Mouse (Mus musculus) large intestine, adult 2 months (tissue): Measurements from ENCODE around the gene Arhgdia. TPM values are rescaled to one million over a fixed set of nuclear protein-coding genes. Genes with fewer than 3 reads are reported as not detected.
"Not testable (repeated sequence)": the region's sequence is repeated elsewhere in the genome, so short reads cannot be mapped to it uniquely, and the experiment has no call there.

Source experiments
- DNase-seq: peaks from one replicate; pipeline ENCODE4 v3.0.0-alpha.2; 2012; ENCODE audit warnings: low read depth, low spot score
- WGBS: fragments of 180-500 bp; shearing (Covaris S2); methylation state at CpG from one replicate; pipeline ENCODE4 v1.1.7; 2018; 5-methylcytosine and 5-hydroxymethylcytosine counted together
- polyA plus RNA-seq: library from polyadenylated mRNA; depleted of rRNA; stranded (reverse); fragments of >200 nt; gene quantifications from 2 replicates; pipeline ENCODE4 v1.2.3, GENCODE M21; 2012

Arhgdia gene
- polyA plus RNA-seq, 1 experiment = 760 TPM

DNA sequence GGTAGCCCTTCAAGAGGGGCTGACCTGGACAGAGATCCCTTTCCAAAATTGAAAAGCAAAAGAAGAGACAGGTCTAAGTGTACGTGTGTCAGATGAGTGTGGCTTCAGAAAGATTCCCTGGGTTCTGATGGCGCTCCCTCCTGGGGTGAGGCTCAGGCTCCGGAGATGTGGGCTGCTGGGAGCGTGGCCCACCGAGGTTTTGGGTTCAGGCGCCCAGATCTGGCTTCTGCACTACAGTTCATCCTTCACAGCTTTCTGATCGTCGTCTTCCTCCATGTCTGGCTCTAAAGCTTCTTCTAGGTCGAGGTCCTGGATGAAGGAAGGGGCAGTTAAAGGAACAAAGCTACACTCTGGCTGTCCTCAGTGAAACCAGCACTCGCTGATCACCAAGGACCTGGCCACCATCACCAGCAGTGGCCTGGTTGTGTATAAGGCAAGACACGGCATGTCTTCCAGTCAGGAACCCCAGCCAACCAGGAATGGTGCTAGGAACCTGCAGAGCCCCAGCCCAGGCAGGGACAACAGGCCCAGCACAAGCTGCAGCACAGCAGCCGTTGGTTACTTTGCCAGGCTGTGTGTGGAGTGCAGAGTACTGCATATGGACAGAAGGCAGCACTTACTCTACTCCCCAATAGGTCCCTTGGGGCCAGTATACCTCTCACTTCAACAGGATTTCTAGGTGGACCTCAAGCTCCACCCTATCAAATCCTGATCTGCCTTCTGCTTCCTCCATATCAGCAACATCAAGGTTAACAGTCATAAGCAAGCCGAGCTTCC is 20.3 kb downstream of the Arhgdia start:
- no peak for DNase-seq
- WGBS = 89% methylated on average over 13 of the region's 13 CpGs

DNA sequence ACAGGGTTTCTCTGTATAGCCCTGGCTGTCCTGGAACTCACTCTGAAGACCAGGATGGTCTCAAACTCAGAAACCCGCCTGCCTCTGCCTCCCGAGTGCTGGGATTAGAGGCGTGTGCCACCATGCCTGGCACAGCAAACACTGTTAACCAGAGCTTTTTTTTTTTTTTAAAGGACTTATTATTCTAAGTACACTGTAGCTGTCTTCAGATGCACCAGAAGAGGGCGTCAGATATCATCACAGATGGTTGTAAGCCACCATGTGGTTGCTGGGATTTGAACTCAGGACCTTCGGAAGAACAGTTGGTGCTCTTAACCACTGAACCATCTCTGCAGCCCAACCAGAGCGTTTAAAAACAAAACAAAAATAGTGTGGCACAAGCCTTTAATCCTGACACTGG is 22.6 kb downstream of the Arhgdia start:
- not testable (repeated sequence) for DNase-seq
- 82% methylated on average over 6 of the region's 6 CpGs for WGBS

DNA sequence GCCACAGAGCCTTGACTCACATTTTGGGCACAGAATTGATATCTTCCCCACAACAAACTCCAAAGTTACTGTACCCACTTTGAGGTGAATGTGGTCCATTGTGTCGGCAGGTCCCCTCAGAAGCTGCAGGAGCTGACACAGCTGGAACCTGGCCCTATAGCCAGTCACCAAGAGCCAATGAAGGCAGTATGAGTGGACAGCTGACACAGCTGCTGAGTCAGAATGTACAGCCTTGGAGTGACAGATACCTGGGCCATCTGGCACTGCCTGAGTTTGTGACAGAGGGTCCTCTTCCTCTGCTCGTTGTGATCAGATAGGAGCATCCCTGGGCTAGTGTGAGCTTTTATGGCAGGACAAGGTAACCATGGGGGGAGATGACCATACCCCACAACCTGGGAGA is 26.2 kb downstream of the Arhgdia start:
- WGBS = 49% methylated on average over 2 of the region's 2 CpGs
- DNase-seq = no peak

DNA sequence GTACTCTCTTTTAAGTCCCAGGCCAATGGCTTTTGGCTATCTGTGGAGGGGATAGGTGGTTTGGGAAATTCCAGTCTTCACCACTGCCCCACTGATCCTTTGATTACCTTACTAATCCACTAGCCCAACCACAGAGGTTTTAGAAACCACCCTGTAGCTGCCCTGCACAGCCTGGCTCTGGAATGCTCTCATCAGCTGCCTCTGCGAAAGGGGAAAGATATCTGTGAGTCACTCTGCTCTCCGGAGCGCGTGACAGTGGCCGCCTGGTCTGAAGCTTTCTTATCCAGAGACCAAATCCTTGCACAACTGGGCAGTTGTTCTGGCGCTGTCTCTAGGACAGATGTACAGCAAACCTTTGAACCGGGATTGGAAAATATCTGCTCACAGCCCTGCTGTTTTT is 26.6 kb downstream of the Arhgdia start:
- no peak for DNase-seq
- 66% methylated on average over 7 of the region's 7 CpGs for WGBS

DNA sequence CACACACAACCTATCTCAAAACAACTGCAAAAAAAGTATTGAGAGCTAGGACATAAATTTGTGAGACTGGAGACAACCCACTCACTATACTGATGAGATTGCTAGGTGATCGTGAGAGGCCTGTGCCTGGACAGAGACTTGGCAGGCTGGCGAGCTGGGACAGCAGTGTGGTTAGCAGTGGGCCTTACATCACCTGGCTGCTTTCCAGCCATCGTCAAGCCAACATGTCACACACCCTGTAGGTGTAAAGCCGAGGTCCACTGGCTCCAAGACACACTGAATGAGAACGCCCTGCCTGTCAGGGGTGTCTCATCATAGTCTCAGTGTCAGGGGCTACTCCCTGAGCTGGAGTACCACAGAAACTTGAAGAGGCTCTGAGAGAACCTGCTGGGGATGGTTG is 28.7 kb downstream of the Arhgdia start:
- WGBS = 46% methylated on average over 5 of the region's 5 CpGs
- no peak for DNase-seq

DNA sequence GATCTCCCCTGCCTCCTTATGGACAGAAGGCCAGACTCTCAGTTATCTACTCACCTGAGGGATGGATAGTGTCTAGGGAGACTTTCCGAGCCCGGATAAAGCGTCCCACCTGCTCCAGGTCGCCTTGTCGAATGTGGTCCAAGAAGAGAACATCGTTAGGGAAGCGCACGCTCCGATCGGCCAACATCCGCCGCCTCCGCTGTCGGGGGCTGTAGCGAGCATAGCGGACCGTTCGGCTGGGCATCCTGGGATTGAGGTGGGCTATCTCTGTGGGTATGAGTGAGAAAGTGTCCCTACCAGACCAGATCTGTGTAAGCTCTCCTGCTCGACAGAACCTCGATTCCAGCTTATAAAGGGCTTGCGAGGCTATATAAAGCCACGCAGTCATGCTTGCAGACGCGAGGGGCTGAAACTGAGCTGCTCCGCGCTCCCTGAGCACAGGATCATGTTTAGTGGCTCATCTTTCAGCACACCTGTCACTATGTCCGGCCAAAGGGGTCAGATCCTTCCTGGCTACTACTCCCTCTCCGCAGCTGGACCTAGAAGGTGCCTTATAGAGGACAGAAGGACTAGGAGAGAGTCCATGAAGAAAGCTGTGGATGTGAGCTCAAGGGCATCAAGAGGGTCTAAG is 30.5 kb downstream of the Arhgdia start, which contains the start of gene Ppp1r27:
Gene Ppp1r27, minus strand, starts transcription at position 323 of the 631 bp plus-strand sequence.
- 96% methylated on average over 28 of the region's 28 CpGs for WGBS
- DNase-seq = no peak

DNA sequence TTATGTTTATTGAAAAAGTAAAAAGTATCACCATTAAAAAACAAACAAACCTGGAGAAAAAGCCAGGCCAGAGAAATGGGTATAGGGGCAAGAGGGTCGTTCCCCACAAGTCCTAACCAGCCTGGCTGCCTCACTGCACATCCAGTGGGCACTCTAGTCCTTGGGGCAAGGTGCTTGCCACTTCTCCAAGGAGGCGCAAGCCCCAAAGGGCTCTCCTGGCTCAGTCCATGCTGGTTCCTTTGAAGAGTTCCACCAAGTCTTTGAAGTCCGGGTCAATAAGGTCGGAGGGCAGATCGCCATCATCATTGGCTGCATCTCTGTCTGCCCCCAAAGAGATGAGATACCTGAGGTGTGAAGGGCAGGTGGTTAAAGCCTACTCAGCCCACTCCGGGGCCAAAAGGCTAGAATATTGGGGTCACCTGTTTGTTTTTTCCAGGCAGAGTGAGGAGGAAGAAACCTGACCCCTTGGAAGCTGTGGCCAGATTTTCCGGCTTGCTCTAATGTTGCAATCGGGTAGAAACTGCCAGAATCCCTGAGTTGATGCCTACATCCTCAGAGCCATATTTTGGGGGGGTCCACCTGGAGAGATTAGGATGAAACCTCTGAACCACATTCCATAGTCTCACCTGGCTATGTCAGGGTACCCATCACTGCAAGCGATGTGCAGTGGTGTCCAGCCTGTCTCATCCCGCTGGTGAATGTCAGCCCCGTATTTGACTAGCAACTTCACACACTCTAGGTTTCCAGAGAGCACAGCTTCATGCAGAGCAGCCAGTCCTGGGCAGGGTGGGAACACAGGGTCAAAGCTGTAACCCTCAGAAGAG is 31.2 kb downstream of the Arhgdia start:
- no peak for DNase-seq
- 57% methylated on average over 11 of the region's 11 CpGs for WGBS

DNA sequence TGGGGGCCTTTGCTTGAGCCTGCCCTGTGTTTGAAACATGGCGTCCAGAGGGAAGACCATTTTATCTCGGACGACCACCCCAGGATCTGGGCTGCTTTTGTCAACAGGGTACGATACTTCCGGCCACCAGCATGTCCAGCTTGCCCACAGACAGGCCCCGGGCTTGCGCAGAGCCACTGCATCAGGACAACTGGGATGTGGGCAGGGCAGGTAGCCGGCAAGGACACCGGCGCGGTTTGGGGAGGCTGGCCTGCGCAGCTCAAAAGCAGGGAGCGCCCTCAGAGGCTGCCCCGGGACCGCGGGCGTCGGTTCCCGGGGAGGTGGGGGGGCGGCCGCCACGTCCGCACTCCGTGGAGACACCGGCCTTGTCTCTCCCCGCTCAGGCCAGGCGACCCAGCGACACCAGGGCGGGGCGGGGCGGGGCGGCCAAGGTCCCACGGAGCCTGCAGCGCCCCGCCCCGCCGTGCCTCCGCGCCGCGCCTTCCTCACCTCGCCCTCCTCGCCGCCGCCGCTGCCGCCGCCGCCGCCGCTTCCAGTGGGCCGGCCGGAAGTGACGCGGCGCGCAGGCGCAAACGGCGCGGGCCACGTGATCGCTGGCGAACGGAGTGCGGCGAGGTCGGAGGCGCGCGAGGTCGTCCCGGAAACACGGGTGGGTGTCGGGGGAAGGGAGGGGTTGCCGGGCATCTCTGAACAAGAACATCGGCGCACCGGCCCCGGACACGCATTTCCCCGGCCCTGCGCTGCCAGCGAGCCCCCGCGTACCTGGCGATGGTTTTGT is 32.1 kb downstream of the Arhgdia start, which contains the start of gene Mcrip1:
Gene Mcrip1, minus strand, starts transcription at position 560 of the 778 bp plus-strand sequence.
- under 1% methylated on average over 63 of the region's 87 CpGs for WGBS
- DNase-seq = no peak

DNA sequence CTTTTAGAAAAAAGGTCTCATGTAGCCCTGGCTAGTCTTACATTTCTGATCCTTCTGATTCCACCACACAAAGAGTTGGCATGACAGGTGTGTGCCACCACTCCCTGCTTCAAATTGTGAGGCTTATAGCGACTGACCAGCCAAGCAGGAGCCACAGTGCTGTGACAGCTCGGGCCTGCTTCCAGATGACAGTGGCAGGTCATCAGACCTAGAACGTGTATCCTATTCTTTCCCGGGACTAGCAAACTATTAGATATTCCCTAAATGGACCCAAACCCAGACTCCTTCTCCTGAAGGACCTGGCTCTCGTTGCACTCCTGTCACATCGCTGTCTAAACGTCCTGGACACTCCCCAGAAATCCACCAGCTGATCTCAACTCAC is 32.6 kb downstream of the Arhgdia start:
- 2% methylated on average over 7 of the region's 7 CpGs for WGBS
- no peak for DNase-seq

DNA sequence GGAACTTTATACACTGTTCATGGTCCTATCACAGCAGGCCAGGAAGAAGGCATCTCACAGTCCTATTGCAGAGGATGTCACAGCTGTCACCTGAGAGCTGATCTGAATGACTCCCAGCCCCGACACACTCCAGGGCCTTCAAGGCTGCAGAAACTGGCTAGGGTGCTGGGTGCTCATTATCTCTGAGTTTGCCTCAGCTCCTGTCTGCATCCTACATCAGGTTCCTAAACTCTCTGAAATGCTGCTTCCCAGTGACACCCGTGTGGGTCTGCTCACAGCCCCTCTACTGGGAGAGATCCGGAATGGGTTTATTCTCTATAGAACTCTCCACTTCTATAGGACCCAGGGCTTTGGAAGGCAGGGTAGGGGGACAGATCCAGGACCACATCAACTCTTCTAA is 33.2 kb downstream of the Arhgdia start:
- 67% methylated on average over 3 of the region's 3 CpGs for WGBS
- DNase-seq = no peak

DNA sequence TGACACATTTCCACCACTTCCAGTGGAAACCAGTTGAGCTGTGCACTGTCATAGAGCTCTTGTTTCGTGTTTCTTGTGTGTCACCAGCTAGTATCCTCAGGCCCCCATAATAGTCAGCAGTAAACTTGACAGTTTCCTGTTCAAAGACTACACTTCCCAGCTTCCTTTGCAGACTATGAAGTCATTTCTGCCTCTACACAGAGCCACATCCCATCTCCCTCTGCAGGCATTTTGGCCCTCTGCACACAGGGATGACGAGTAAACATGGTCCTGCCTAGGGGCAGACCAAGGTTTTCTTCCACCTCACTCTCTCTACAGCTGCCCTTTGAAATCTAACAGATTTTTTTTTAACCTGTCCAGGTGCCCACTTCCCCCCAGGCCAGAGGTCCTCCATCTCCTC is 34.0 kb downstream of the Arhgdia start:
- no peak for DNase-seq
- WGBS = 50% methylated on average over 2 of the region's 2 CpGs

DNA sequence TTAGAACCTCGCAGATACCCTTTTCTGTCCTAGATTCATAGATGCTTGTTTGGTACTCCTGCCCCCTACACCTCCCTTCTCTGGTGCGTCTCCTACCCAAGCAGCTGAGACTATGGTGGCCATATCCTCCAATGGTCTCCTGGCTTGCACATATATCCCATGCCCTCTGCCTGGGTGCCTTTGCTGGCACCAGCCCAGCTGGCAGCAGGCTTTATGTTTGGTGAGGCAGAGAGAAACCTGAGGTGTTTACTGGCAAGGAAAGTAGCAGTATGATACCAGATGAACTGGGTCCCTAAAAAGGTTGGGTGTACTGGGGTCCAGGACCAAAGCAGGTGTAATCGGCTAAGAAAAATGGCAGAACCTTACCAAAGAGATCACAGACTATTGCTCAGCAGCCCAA is 35.5 kb downstream of the Arhgdia start:
- WGBS = 91% methylated on average over 3 of the region's 3 CpGs
- DNase-seq = no peak

DNA sequence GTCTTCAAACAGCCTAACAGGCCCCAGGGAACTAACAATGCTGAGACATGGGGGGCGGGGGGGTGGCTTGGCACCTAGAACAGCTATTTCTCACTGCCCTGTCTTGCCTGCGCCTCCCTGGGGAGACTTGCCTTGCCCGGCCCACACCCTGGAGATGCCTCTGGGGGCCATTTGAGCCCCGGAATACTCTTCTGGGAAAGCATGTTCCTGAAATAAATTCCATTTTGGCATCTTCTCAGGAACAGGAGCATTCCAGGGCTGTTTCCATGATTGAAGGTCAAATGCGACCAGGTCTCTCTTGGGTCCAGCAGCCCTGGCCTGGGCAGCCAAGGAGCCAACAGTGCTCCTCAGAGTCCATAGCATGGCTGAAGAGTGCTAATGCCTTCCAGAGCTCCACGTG is 39.0 kb downstream of the Arhgdia start:
- WGBS = 81% methylated on average over 6 of the region's 6 CpGs

DNA sequence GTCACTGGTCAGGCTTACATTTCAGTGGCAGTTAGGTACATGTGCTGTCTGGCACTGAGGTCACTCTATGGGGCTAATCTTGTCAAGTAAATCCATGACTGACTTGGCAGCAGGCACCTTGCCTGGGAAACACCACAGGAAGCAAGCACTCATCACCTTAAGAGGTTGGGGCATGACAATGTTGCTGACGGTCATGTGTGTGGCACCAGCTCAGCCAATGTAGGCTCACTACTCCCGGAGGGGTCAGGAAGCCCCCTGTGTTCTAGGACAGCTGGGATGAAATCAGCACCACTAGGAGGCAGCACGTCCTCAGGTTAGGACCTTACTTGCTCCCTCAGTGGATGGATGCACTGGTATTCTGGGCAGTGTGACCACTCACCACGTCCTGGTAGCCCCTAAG is 39.5 kb downstream of the Arhgdia start:
- 74% methylated on average over 4 of the region's 4 CpGs for WGBS
- no peak for DNase-seq

More for the DNA sequence above, 39.0 kb downstream of the Arhgdia start:
- no peak for DNase-seq

DNA sequence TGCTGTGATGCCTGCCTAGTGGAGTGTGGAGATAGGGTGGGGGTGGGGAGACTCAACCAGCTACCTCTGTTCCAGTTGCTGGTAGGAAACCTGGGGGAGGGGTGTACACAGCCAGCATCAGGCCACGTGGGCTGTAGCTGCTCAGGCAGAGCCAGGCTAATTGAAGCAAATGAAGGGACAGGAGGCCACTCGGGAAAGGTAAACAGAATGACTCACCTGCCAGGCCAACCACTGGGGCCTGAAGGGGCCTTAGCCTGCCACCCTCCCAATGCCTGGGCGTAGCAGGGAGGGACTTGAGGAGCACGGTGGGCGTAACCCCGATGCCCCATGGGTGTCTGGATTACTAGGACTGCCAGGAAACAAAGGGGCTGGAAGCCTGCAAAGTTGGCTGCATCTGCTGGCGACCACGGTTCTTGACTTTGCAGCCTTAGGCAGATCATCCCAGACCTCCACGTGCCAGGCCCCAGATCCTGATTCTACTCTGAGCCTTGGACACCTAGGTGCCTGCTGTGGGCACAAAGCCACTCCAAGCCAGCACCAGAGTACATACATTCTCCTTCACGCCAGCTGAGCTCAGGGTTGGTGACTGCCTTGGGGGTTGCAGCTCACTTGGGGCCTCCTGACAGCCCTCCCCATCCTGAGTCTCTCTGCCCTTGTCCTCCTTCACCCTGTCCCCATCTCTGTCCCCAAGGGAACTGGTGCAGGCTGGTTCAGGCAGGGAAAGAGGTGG is 42.0 kb downstream of the Arhgdia start:
- WGBS = 15% methylated on average over 10 of the region's 10 CpGs
- no peak for DNase-seq

DNA sequence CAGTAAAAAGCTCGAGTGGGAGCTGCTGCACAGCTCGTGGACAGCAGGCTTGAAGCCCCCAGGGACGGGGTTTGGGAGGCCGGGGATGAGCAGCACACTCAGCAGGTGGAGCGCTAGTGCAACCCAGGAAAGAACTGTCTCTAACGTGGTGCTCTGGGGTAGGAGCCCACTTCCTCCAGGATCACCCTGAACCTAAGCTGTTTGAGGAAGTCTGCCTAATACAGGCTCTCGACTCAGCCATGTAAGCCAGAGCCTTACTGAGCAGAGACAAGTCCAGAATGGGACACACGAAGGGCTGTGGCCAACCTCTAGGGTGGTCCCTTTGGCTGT is 42.5 kb downstream of the Arhgdia start:
- no peak for DNase-seq
- WGBS = 41% methylated on average over 8 of the region's 8 CpGs

DNA sequence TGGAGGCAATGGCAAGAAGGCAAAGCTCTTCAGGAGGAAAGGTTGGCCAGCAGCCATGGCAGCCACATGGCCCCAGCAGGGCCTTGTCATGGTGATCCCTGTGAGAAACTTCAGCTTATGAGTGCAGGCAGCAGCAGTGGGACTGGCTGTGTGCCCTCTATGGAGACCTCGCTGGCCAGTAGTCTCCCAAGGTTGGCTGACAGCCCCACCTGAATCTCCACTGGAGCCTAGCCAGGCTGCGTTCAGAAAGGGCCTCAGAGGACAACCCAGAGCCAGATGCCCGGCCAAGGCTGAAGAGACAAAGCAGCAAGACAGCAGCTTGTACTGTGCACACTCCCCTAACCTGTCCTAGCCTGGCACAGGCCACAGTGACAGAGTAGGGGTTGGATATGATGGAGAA is 42.9 kb downstream of the Arhgdia start:
- no peak for DNase-seq

DNA sequence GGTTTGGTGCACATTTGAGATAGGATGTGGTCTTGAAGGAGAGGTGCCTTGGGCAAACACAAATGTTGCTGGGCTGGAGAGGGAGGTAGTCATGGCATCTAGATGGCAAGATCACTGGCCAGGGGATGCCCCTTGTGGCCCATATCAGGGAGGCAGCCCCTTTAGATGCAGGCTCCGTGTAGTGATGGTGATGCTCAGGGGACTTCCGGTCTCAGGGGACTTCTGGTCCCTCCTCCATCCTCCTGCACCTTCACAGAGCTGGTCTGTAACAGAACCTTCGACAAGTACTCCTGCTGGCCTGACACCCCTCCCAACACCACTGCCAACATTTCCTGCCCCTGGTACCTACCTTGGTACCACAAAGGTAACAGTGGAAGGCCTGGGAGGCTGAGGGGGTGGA is 45.6 kb downstream of the Arhgdia start:
- DNase-seq = no peak
- WGBS = 77% methylated on average over 3 of the region's 3 CpGs

More for the DNA sequence above, 42.9 kb downstream of the Arhgdia start:
- WGBS = 12% methylated on average over 3 of the region's 3 CpGs

DNA sequence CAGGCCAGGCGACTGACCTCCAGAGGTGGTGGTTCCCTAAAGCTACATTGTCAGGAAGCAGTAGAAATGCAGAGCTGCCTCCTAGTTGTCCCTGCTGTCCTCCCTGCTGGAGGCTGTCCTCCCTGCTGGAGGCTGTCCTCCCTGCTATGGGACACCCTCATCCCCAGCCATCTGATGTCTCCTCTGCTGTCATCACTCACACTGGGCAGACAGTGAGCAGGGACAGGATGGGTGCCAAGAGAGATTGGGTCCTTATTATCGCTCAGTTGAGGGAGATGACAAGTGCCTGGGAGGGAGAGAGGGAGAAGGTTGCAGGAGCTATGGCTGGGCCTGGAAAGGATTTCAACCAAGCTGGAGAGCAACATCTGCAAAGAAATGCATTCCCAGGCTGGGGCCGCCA is 46.3 kb downstream of the Arhgdia start:
- DNase-seq = no peak

More for the DNA sequence above, 46.3 kb downstream of the Arhgdia start:
- WGBS = 87% methylated on average over 3 of the region's 3 CpGs
